Mouse (Mus musculus): ENCODE results near the gene Atf6. TPM values are rescaled to one million over a fixed set of nuclear protein-coding genes. Genes with fewer than 3 reads are reported as not detected.
A peak's percentile ranks its signal among the peaks of the same experiment; 100 is the strongest.

Gene Atf6
- polyA plus RNA-seq, 1 experiment from 2014 or later, result 9.7 TPM

GRCm38 (mm10) chr1:170700496-170701027, 167.0 kb downstream of the Atf6 start:
- no peak overlapping the region for H3K9ac ChIP-seq (ENCODE audit: low read length)
- H3K4me3 ChIP-seq (ENCODE audit: low read depth, low read length), result no peak overlapping the region
- no peak overlapping the region for H3K27ac ChIP-seq (ENCODE audit: low read depth)
- 85% methylated on average over 3 of the region's 3 CpGs for WGBS
- DNase-seq (ENCODE audit: low spot score), result no peak
- no peak overlapping the region for H3K4me2 ChIP-seq (ENCODE audit: low read length)
- H3K9me3 ChIP-seq (ENCODE audit: control insufficient read depth, low read length), result no peaks in the 10 kb centered on the region
- no peaks in the 10 kb centered on the region for H3K36me3 ChIP-seq (ENCODE audit: control insufficient read depth, insufficient read depth, low read length)
- H3K4me1 ChIP-seq (replicated peaks; ENCODE audit: control insufficient read depth, insufficient read depth, low read length), result 0 out of 2 replicates have a peak, but pooled peaks cover 9% of the 10 kb centered on the region
- ATAC-seq (replicated peaks; ENCODE audit: low FRiP score, low TSS enrichment, low read depth), result no peak
- H3K27me3 ChIP-seq (replicated peaks; ENCODE audit: control insufficient read depth, insufficient read depth, low read length), result no peaks in the 10 kb centered on the region

- Histone ChIP-seq H3K9me3 (ENCODE audit: control insufficient read depth, low read length) (no peaks in the 10 kb centered on the region), H3K4me1 (replicated peaks; ENCODE audit: control insufficient read depth, insufficient read depth, low read length) (0 out of 2 replicates have a peak, but pooled peaks cover 9% of the 10 kb centered on the region), H3K27ac (ENCODE audit: low read depth) (no peak overlapping the region), H3K9ac (ENCODE audit: low read length) (no peak overlapping the region), H3K36me3 (ENCODE audit: control insufficient read depth, insufficient read depth, low read length) (no peaks in the 10 kb centered on the region), H3K4me3 (ENCODE audit: low read depth, low read length) (no peak overlapping the region), H3K27me3 (replicated peaks; ENCODE audit: control insufficient read depth, insufficient read depth, low read length) (no peaks in the 10 kb centered on the region), H3K4me2 (ENCODE audit: low read length) (no peak overlapping the region)
- ATAC-seq (replicated peaks; ENCODE audit: low FRiP score, low TSS enrichment, low read depth), result no peak
- no peak for DNase-seq (ENCODE audit: low spot score)
- WGBS, result 70% methylated on average over 9 of the region's 9 CpGs
Observed at GRCm38 (mm10) chr1:170699553-170699952, 168.0 kb downstream of the Atf6 start.

GRCm38 (mm10) chr1:170698771-170699170, 168.8 kb downstream of the Atf6 start:
- Histone ChIP-seq H3K4me3 (ENCODE audit: low read depth, low read length) (no peak overlapping the region), H3K36me3 (ENCODE audit: control insufficient read depth, insufficient read depth, low read length) (no peaks in the 10 kb centered on the region), H3K27ac (ENCODE audit: low read depth) (no peak overlapping the region), H3K9ac (ENCODE audit: low read length) (no peak overlapping the region), H3K4me2 (ENCODE audit: low read length) (no peak overlapping the region), H3K9me3 (ENCODE audit: control insufficient read depth, low read length) (no peaks in the 10 kb centered on the region), H3K27me3 (replicated peaks; ENCODE audit: control insufficient read depth, insufficient read depth, low read length) (no peaks in the 10 kb centered on the region), H3K4me1 (replicated peaks; ENCODE audit: control insufficient read depth, insufficient read depth, low read length) (0 out of 2 replicates have a peak, but pooled peaks cover 9% of the 10 kb centered on the region)
- WGBS, result 91% methylated on average over 3 of the region's 3 CpGs
- ATAC-seq (replicated peaks; ENCODE audit: low FRiP score, low TSS enrichment, low read depth), result no peak
- DNase-seq (ENCODE audit: low spot score), result no peak

- no peaks in the 10 kb centered on the region for H3K36me3 ChIP-seq (ENCODE audit: control insufficient read depth, insufficient read depth, low read length)
- WGBS, result 76% methylated on average over 7 of the region's 7 CpGs
- H3K4me1 ChIP-seq (replicated peaks; ENCODE audit: control insufficient read depth, insufficient read depth, low read length), result 0 out of 2 replicates have a peak, but pooled peaks cover 9% of the 10 kb centered on the region
- no peaks in the 10 kb centered on the region for H3K9me3 ChIP-seq (ENCODE audit: control insufficient read depth, low read length)
- no peaks in the 10 kb centered on the region for H3K27me3 ChIP-seq (replicated peaks; ENCODE audit: control insufficient read depth, insufficient read depth, low read length)
- ATAC-seq (replicated peaks; ENCODE audit: low FRiP score, low TSS enrichment, low read depth), result no peak
- no peak for DNase-seq (ENCODE audit: low spot score)
- no peak overlapping the region for H3K9ac ChIP-seq (ENCODE audit: low read length)
- no peak overlapping the region for H3K27ac ChIP-seq (ENCODE audit: low read depth)
- H3K4me2 ChIP-seq (ENCODE audit: low read length), result no peak overlapping the region
- no peak overlapping the region for H3K4me3 ChIP-seq (ENCODE audit: low read depth, low read length)
Observed at GRCm38 (mm10) chr1:170697771-170698356, 169.7 kb downstream of the Atf6 start.

- Histone ChIP-seq H3K9me3 (ENCODE audit: control insufficient read depth, low read length) (no peaks in the 10 kb centered on the region), H3K4me2 (ENCODE audit: low read length) (no peak overlapping the region), H3K27me3 (replicated peaks; ENCODE audit: control insufficient read depth, insufficient read depth, low read length) (no peaks in the 10 kb centered on the region), H3K4me3 (ENCODE audit: low read depth, low read length) (no peak overlapping the region), H3K27ac (ENCODE audit: low read depth) (no peak overlapping the region), H3K4me1 (replicated peaks; ENCODE audit: control insufficient read depth, insufficient read depth, low read length) (0 out of 2 replicates have a peak, but pooled peaks cover 9% of the 10 kb centered on the region), H3K9ac (ENCODE audit: low read length) (no peak overlapping the region), H3K36me3 (ENCODE audit: control insufficient read depth, insufficient read depth, low read length) (no peaks in the 10 kb centered on the region)
- no peak for ATAC-seq (replicated peaks; ENCODE audit: low FRiP score, low TSS enrichment, low read depth)
- WGBS, result 93% methylated on average over 8 of the region's 8 CpGs
- DNase-seq (ENCODE audit: low spot score), result no peak
Observed at GRCm38 (mm10) chr1:170696996-170697395, 170.6 kb downstream of the Atf6 start.

- Histone ChIP-seq H3K4me1 (replicated peaks; ENCODE audit: control insufficient read depth, insufficient read depth, low read length) (no peaks in the 10 kb centered on the region), H3K9ac (ENCODE audit: low read length) (no peak overlapping the region), H3K27me3 (replicated peaks; ENCODE audit: control insufficient read depth, insufficient read depth, low read length) (no peaks in the 10 kb centered on the region), H3K27ac (ENCODE audit: low read depth) (no peak overlapping the region), H3K4me2 (ENCODE audit: low read length) (no peak overlapping the region), H3K36me3 (ENCODE audit: control insufficient read depth, insufficient read depth, low read length) (no peaks in the 10 kb centered on the region), H3K4me3 (ENCODE audit: low read depth, low read length) (no peak overlapping the region), H3K9me3 (ENCODE audit: control insufficient read depth, low read length) (no peaks in the 10 kb centered on the region)
- DNase-seq (ENCODE audit: low spot score), result no peak
- ATAC-seq (replicated peaks; ENCODE audit: low FRiP score, low TSS enrichment, low read depth), result no peak
- WGBS, result 72% methylated on average over 6 of the region's 6 CpGs
Observed at GRCm38 (mm10) chr1:170695326-170695725, 172.2 kb downstream of the Atf6 start.

- no peak overlapping the region for H3K9ac ChIP-seq (ENCODE audit: low read length)
- 58% methylated on average over 5 of the region's 5 CpGs for WGBS
- no peak overlapping the region for H3K4me2 ChIP-seq (ENCODE audit: low read length)
- H3K4me1 ChIP-seq (replicated peaks; ENCODE audit: control insufficient read depth, insufficient read depth, low read length), result no peaks in the 10 kb centered on the region
- H3K4me3 ChIP-seq (ENCODE audit: low read depth, low read length), result no peak overlapping the region
- H3K36me3 ChIP-seq (ENCODE audit: control insufficient read depth, insufficient read depth, low read length), result no peaks in the 10 kb centered on the region
- ATAC-seq (replicated peaks; ENCODE audit: low FRiP score, low TSS enrichment, low read depth), result peak; percentile 64; the same call in 1 of the 2 replicates
- H3K27me3 ChIP-seq (replicated peaks; ENCODE audit: control insufficient read depth, insufficient read depth, low read length), result no peaks in the 10 kb centered on the region
- H3K9me3 ChIP-seq (ENCODE audit: control insufficient read depth, low read length), result no peaks in the 10 kb centered on the region
- DNase-seq (ENCODE audit: low spot score), result peak; percentile 53
- H3K27ac ChIP-seq (ENCODE audit: low read depth), result no peak overlapping the region
Observed at GRCm38 (mm10) chr1:170694821-170695291, 172.7 kb downstream of the Atf6 start.

GRCm38 (mm10) chr1:170691301-170691700, 176.3 kb downstream of the Atf6 start:
- DNase-seq (ENCODE audit: low spot score) (no peak), ATAC-seq (replicated peaks; ENCODE audit: low FRiP score, low TSS enrichment, low read depth) (no peak)
- no peaks in the 10 kb centered on the region for H3K4me1 ChIP-seq (replicated peaks; ENCODE audit: control insufficient read depth, insufficient read depth, low read length)
- H3K9me3 ChIP-seq (ENCODE audit: control insufficient read depth, low read length), result no peaks in the 10 kb centered on the region
- no peak overlapping the region for H3K4me2 ChIP-seq (ENCODE audit: low read length)
- no peak overlapping the region for H3K4me3 ChIP-seq (ENCODE audit: low read depth, low read length)
- 73% methylated on average over 5 of the region's 5 CpGs for WGBS
- H3K27ac ChIP-seq (ENCODE audit: low read depth), result no peak overlapping the region
- H3K27me3 ChIP-seq (replicated peaks; ENCODE audit: control insufficient read depth, insufficient read depth, low read length), result no peaks in the 10 kb centered on the region
- no peaks in the 10 kb centered on the region for H3K36me3 ChIP-seq (ENCODE audit: control insufficient read depth, insufficient read depth, low read length)
- H3K9ac ChIP-seq (ENCODE audit: low read length), result no peak overlapping the region

GRCm38 (mm10) chr1:170689773-170690172, 177.8 kb downstream of the Atf6 start:
- WGBS, result 96% methylated on average over 8 of the region's 8 CpGs
- Histone ChIP-seq H3K36me3 (ENCODE audit: control insufficient read depth, insufficient read depth, low read length) (no peaks in the 10 kb centered on the region), H3K4me1 (replicated peaks; ENCODE audit: control insufficient read depth, insufficient read depth, low read length) (no peaks in the 10 kb centered on the region), H3K9ac (ENCODE audit: low read length) (no peak overlapping the region), H3K27me3 (replicated peaks; ENCODE audit: control insufficient read depth, insufficient read depth, low read length) (no peaks in the 10 kb centered on the region), H3K4me3 (ENCODE audit: low read depth, low read length) (no peak overlapping the region), H3K4me2 (ENCODE audit: low read length) (no peak overlapping the region), H3K9me3 (ENCODE audit: control insufficient read depth, low read length) (no peaks in the 10 kb centered on the region), H3K27ac (ENCODE audit: low read depth) (no peak overlapping the region)
- DNase-seq (ENCODE audit: low spot score), result no peak
- no peak for ATAC-seq (replicated peaks; ENCODE audit: low FRiP score, low TSS enrichment, low read depth)

Measured in intestine, embryonic 14.5 days (tissue).